Mouse (Mus musculus): ENCODE results near the gene Slc7a11. TPM values are rescaled to one million over a fixed set of nuclear protein-coding genes. Genes with fewer than 3 reads are reported as not detected.

The Slc7a11 gene
- polyA plus RNA-seq (2015; fragmentation: Illumina TruSeq; extraction: RNeasy Lipid Tissue Mini Kit (QIAGEN cat#74804); ENCODE audit: insufficient read depth, low read depth, low replicate concordance): 1.8 TPM

GRCm38 (mm10) chr3:50443421-50443916 lies at the start of gene Slc7a11:
Gene Slc7a11 (minus strand): TSS chr3:50443614.

